Mouse (Mus musculus) frontal cortex, adult 2 months (tissue): ENCODE measurements around the gene 1700067K01Rik. TPM values are rescaled to one million over a fixed set of nuclear protein-coding genes. Genes with fewer than 3 reads are reported as not detected.

Source experiments
- DNase-seq, 2 experiments: peaks; one replicate each; pipeline ENCODE4 v3.0.0; 2022; ENCODE audit warnings: low spot score in 1 of 2; ENCODE audit errors: extremely low spot score in 1 of 2
- polyA plus RNA-seq: library from polyadenylated mRNA; depleted of rRNA; stranded (reverse); fragments of >200 nt; gene quantifications from 2 replicates; pipeline ENCODE4 v1.2.3, GENCODE M21; 2012; rRNA removed

1700067K01Rik gene
- polyA plus RNA-seq, 1 experiment, result not detected

DNA sequence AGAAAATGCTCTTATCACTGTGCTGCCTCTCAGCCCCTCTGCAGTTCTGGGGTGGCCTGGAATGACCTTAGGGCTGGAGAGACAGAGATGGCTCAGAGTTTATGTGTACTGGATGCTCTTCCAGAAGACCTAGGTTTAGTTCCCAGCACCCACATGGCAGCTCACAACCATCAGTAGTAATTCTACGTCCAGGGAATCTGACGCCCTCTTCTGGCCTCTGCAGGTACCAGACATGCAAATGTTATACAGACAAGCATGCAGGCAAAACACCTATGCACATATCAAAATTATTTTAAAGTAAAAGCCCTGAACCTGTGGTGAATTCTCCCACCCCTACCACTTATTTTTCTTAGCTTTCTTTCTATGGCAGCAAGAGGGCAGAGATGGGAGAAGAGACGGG lies 45.2 kb downstream of the 1700067K01Rik start:
- DNase-seq, result no peak

DNA sequence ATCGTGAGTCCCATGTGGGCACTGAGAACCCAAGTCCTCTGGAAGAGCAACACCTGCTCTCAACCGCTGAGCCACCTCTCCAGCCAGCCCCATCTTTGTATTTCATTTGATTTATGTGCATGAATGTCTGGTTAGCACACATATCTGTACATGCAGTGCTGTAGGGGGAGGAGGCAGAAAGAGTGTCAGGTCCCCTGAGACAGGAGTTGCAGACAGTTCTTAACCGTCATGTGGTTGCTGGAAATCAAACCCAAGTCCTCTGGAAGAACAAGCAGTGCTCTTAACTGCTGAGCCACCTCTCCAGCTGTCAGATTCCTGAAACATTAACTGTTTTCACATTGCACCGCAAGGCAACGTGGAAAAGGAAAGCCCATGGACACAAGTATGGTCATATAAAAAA lies 46.9 kb downstream of the 1700067K01Rik start:
- DNase-seq, result no peak

DNA sequence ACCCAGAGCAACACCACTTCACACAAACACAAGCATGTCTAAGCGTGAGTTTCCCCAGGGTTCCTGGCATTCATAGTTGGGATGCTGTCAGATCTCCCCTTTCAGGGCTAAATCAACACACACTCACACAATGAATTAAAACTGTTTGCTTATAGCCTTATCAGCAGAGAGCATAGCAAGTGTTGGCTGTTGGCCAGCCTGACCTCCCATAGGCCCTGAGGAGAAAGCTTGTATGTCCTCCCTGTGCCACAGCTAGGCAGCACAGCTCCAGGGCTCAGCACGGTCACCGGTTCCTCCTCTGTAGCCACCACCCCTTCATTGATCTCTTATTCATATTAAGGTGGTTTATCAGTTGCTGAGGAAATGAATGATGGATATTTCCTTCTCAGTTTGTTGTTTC lies 51.4 kb downstream of the 1700067K01Rik start:
- DNase-seq, result no peak

DNA sequence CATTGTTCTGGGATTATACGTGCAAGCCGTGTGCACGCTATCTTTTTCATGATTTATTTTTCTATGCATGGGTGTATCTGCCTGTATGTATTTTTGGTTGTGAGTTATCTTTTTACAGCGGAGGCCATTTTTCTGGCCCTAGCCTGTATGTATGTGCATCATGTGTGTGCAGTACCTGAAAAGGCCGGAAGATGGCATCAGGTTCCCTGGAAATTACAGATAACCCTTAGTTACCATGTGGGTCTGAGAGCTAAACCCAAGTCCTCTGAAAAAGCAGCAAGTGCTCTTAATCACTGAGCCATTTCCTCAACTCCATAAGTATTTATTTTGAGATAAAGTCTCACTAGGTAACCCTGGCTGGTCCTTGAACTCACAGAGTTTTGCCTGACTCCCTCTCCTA lies 51.9 kb downstream of the 1700067K01Rik start:
- no peak for DNase-seq

Other genes starting within 250 kb of the 1700067K01Rik start
- 199 and 247 TPM in 2 replicates for gene Adgrl1, start 101.4 kb upstream of the 1700067K01Rik start, polyA plus RNA-seq
- 0.63 and 0.68 TPM in 2 replicates for gene Gm10644, start 46.3 kb upstream of the 1700067K01Rik start, polyA plus RNA-seq
- gene Asf1b, start 46.0 kb upstream of the 1700067K01Rik start, polyA plus RNA-seq, result 1.2 and 1.6 TPM in 2 replicates
- gene Prkaca, start 28.5 kb upstream of the 1700067K01Rik start, polyA plus RNA-seq, result 161 and 176 TPM in 2 replicates
- gene Samd1, start 3.8 kb upstream of the 1700067K01Rik start, polyA plus RNA-seq, result 47.4 and 48.4 TPM in 2 replicates
- gene 2210011C24Rik, start 10.7 kb downstream of the 1700067K01Rik start, polyA plus RNA-seq, result 1.4 and 2.4 TPM in 2 replicates
- gene Palm3, start 20.0 kb downstream of the 1700067K01Rik start, polyA plus RNA-seq, result 1.9 and 2.2 TPM in 2 replicates
- gene Il27ra, start 41.1 kb downstream of the 1700067K01Rik start, polyA plus RNA-seq, result 0.40 and 0.42 TPM in 2 replicates
- not detected in 2 replicates for gene Rln3, start 43.5 kb downstream of the 1700067K01Rik start, polyA plus RNA-seq
- 3.7 and 5.3 TPM in 2 replicates for gene Gm10643, start 63.6 kb downstream of the 1700067K01Rik start, polyA plus RNA-seq
- 36.6 and 37.9 TPM in 2 replicates for gene Rfx1, start 65.3 kb downstream of the 1700067K01Rik start, polyA plus RNA-seq
- gene Dcaf15, start 103.3 kb downstream of the 1700067K01Rik start, polyA plus RNA-seq, result 32.9 and 40.8 TPM in 2 replicates
- gene Podnl1, start 124.5 kb downstream of the 1700067K01Rik start, polyA plus RNA-seq, result 0.04 and 0.08 TPM in 2 replicates
- gene Cc2d1a, start 146.4 kb downstream of the 1700067K01Rik start, polyA plus RNA-seq, result 38.4 and 40.2 TPM in 2 replicates
- 2.6 and 2.9 TPM in 2 replicates for gene 4930432K21Rik, start 146.5 kb downstream of the 1700067K01Rik start, polyA plus RNA-seq
- gene Nanos3, start 183.7 kb downstream of the 1700067K01Rik start, polyA plus RNA-seq, result 2.1 and 2.6 TPM in 2 replicates
- 13.7 TPM in 2 replicates for gene Zswim4, start 235.6 kb downstream of the 1700067K01Rik start, polyA plus RNA-seq
- gene D8Ertd738e, start 248.2 kb downstream of the 1700067K01Rik start, polyA plus RNA-seq, result 216 and 261 TPM in 2 replicates